Mouse (Mus musculus): ENCODE measurements around the gene Sema3a. TPM values are rescaled to one million over a fixed set of nuclear protein-coding genes. Genes with fewer than 3 reads are reported as not detected.
A peak's percentile ranks its signal among the peaks of the same experiment; 100 is the strongest.
"Not testable (repeated sequence)": the region's sequence is repeated elsewhere in the genome, so short reads cannot be mapped to it uniquely, and the experiment has no call there.

Sema3a gene
- polyA plus RNA-seq, 1 experiment from 2014 or later = 6.9 TPM

- not testable (repeated sequence) for H3K9me3 ChIP-seq; H3K27ac ChIP-seq; H3K4me3 ChIP-seq; H3K4me1 ChIP-seq; H3K9ac ChIP-seq; ATAC-seq (replicated peaks); H3K36me3 ChIP-seq (replicated peaks); H3K4me2 ChIP-seq; H3K27me3 ChIP-seq (replicated peaks)
- 73% methylated on average over 7 of the region's 7 CpGs for WGBS
These were observed 489.4 kb downstream of the Sema3a start for GRCm38 (mm10) chr5:13614575-13614974.

- Histone ChIP-seq H3K36me3 (replicated peaks) (no peaks in the 10 kb centered on the region), H3K4me2 (no peak overlapping the region), H3K27ac (no peak overlapping the region), H3K9me3 (no peaks in the 10 kb centered on the region), H3K4me3 (no peak overlapping the region), H3K4me1 (no peaks in the 10 kb centered on the region), H3K27me3 (replicated peaks) (no peaks in the 10 kb centered on the region), H3K9ac (no peak overlapping the region)
- ATAC-seq (replicated peaks) = no peak
- WGBS = 81% methylated on average over 2 of the region's 2 CpGs
These were observed 490.7 kb downstream of the Sema3a start for GRCm38 (mm10) chr5:13615907-13616306.

- no peak; the same call in 1 of the 2 replicates for ATAC-seq (replicated peaks)
- Histone ChIP-seq H3K27me3 (replicated peaks) (peaks cover 11% of the 10 kb centered on the region; the same call in 1 of the 2 replicates), H3K36me3 (replicated peaks) (no peaks in the 10 kb centered on the region), H3K9ac (no peak overlapping the region), H3K27ac (no peak overlapping the region), H3K4me1 (no peaks in the 10 kb centered on the region), H3K4me3 (no peak overlapping the region), H3K4me2 (no peak overlapping the region), H3K9me3 (no peaks in the 10 kb centered on the region)
- WGBS = 62% methylated on average over 7 of the region's 7 CpGs
These were observed 497.4 kb downstream of the Sema3a start for GRCm38 (mm10) chr5:13622578-13622977.

- no peak for ATAC-seq (replicated peaks)
- no peak overlapping the region for H3K4me3 ChIP-seq
- no peaks in the 10 kb centered on the region for H3K36me3 ChIP-seq (replicated peaks)
- peaks cover 6% of the 10 kb centered on the region; the same call in 1 of the 2 replicates for H3K4me1 ChIP-seq
- no peak overlapping the region for H3K27ac ChIP-seq
- H3K27me3 ChIP-seq (replicated peaks) = peaks cover 16% of the 10 kb centered on the region; the same call in 1 of the 2 replicates
- no peak overlapping the region for H3K4me2 ChIP-seq
- H3K9ac ChIP-seq = no peak overlapping the region
- no peaks in the 10 kb centered on the region for H3K9me3 ChIP-seq
- WGBS = 13% methylated on average over 5 of the region's 5 CpGs
These were observed 499.5 kb downstream of the Sema3a start for GRCm38 (mm10) chr5:13624754-13625153.

- Histone ChIP-seq H3K4me2 (no peak overlapping the region), H3K27ac (no peak overlapping the region), H3K4me1 (peaks cover 6% of the 10 kb centered on the region; the same call in 1 of the 2 replicates), H3K9ac (no peak overlapping the region), H3K27me3 (replicated peaks) (peaks cover 18% of the 10 kb centered on the region; the same call in 1 of the 2 replicates), H3K36me3 (replicated peaks) (no peaks in the 10 kb centered on the region), H3K4me3 (no peak overlapping the region), H3K9me3 (no peaks in the 10 kb centered on the region)
- 49% methylated on average over 5 of the region's 5 CpGs for WGBS
- ATAC-seq (replicated peaks) = no peak
These were observed 500.9 kb downstream of the Sema3a start for GRCm38 (mm10) chr5:13626093-13626492.

GRCm38 (mm10) chr5:13628606-13629311 is 503.5 kb downstream of the Sema3a start:
- peak; percentile 91 for ATAC-seq (replicated peaks)
- Histone ChIP-seq H3K4me3 (peak overlapping the region; percentile 38), H3K27ac (peak overlapping the region; percentile 29), H3K36me3 (replicated peaks) (no peaks in the 10 kb centered on the region), H3K9ac (peak overlapping the region; percentile 31), H3K4me1 (peaks cover 6% of the 10 kb centered on the region; the same call in 1 of the 2 replicates), H3K27me3 (replicated peaks) (peaks cover 18% of the 10 kb centered on the region; the same call in 1 of the 2 replicates), H3K4me2 (peak overlapping the region; percentile 59), H3K9me3 (no peaks in the 10 kb centered on the region)
- WGBS = 9% methylated on average over 24 of the region's 24 CpGs

- Histone ChIP-seq H3K27me3 (replicated peaks) (peaks cover 18% of the 10 kb centered on the region; the same call in 1 of the 2 replicates), H3K27ac (no peak overlapping the region), H3K4me1 (peaks cover 6% of the 10 kb centered on the region; the same call in 1 of the 2 replicates), H3K4me3 (no peak overlapping the region), H3K36me3 (replicated peaks) (no peaks in the 10 kb centered on the region), H3K9ac (no peak overlapping the region), H3K9me3 (no peaks in the 10 kb centered on the region), H3K4me2 (no peak overlapping the region)
- 9% methylated on average over 5 of the region's 5 CpGs for WGBS
- ATAC-seq (replicated peaks) = 0 out of 2 replicates have a peak, but pooled peaks have one; percentile 12
These were observed 504.7 kb downstream of the Sema3a start for GRCm38 (mm10) chr5:13629916-13630315.

GRCm38 (mm10) chr5:13630692-13631091 is 505.5 kb downstream of the Sema3a start:
- Histone ChIP-seq H3K27ac (no peak overlapping the region), H3K4me2 (no peak overlapping the region), H3K4me3 (no peak overlapping the region), H3K36me3 (replicated peaks) (no peaks in the 10 kb centered on the region), H3K9ac (no peak overlapping the region), H3K4me1 (peaks cover 6% of the 10 kb centered on the region; the same call in 1 of the 2 replicates), H3K27me3 (replicated peaks) (peaks cover 18% of the 10 kb centered on the region; the same call in 1 of the 2 replicates), H3K9me3 (no peaks in the 10 kb centered on the region)
- ATAC-seq (replicated peaks) = no peak

GRCm38 (mm10) chr5:13636237-13636636 is 511.0 kb downstream of the Sema3a start:
- Histone ChIP-seq H3K9ac (no peak overlapping the region), H3K27ac (no peak overlapping the region), H3K4me3 (no peak overlapping the region), H3K4me1 (no peaks in the 10 kb centered on the region), H3K36me3 (replicated peaks) (no peaks in the 10 kb centered on the region), H3K9me3 (no peaks in the 10 kb centered on the region), H3K4me2 (no peak overlapping the region), H3K27me3 (replicated peaks) (no peaks in the 10 kb centered on the region)
- ATAC-seq (replicated peaks) = no peak
- 67% methylated on average over 3 of the region's 3 CpGs for whole genome bisulfite sequencing
